Mouse (Mus musculus): ENCODE results near the gene Srd5a1.

The Srd5a1 gene

GRCm38 (mm10) chr13:69611398-69612174, at the start of gene Srd5a1:
Gene Srd5a1 (minus strand): TSS chr13:69611442.
- DNase-seq (ENCODE audit: low spot score), result peak; percentile 99

GRCm38 (mm10) chr13:69654508-69654907, 43.3 kb upstream of the Srd5a1 start:
- DNase-seq (ENCODE audit: low spot score), result no peak

- peak; percentile 22 for DNase-seq (ENCODE audit: low spot score)
Measured at GRCm38 (mm10) chr13:69646481-69646880, 35.2 kb upstream of the Srd5a1 start.

GRCm38 (mm10) chr13:69645694-69646423, 34.6 kb upstream of the Srd5a1 start:
- DNase-seq (ENCODE audit: low spot score), result peak; percentile 27

- DNase-seq (ENCODE audit: low spot score), result peak; percentile 15
Measured at GRCm38 (mm10) chr13:69644427-69645166, 33.4 kb upstream of the Srd5a1 start.

- DNase-seq (ENCODE audit: low spot score), result no peak
Measured at GRCm38 (mm10) chr13:69643937-69644336, 32.7 kb upstream of the Srd5a1 start.

GRCm38 (mm10) chr13:69642656-69643216, 31.5 kb upstream of the Srd5a1 start:
- DNase-seq (ENCODE audit: low spot score), result peak; percentile 33

- DNase-seq (ENCODE audit: low spot score), result peak; percentile 9
Measured at GRCm38 (mm10) chr13:69641017-69641416, 29.8 kb upstream of the Srd5a1 start.

- DNase-seq (ENCODE audit: low spot score), result peak; percentile 30
Measured at GRCm38 (mm10) chr13:69640541-69640940, 29.3 kb upstream of the Srd5a1 start.

GRCm38 (mm10) chr13:69640126-69640525, 28.9 kb upstream of the Srd5a1 start:
- peak; percentile 22 for DNase-seq (ENCODE audit: low spot score)

GRCm38 (mm10) chr13:69639251-69639650, 28.0 kb upstream of the Srd5a1 start:
- peak; percentile 30 for DNase-seq (ENCODE audit: low spot score)

GRCm38 (mm10) chr13:69638108-69638626, 26.9 kb upstream of the Srd5a1 start:
- DNase-seq (ENCODE audit: low spot score), result peak; percentile 19

GRCm38 (mm10) chr13:69637657-69638056, 26.4 kb upstream of the Srd5a1 start:
- peak; percentile 25 for DNase-seq (ENCODE audit: low spot score)

- peak; percentile 31 for DNase-seq (ENCODE audit: low spot score)
Measured at GRCm38 (mm10) chr13:69636816-69637215, 25.6 kb upstream of the Srd5a1 start.

GRCm38 (mm10) chr13:69636375-69636774, 25.1 kb upstream of the Srd5a1 start:
- no peak for DNase-seq (ENCODE audit: low spot score)

- DNase-seq (ENCODE audit: low spot score), result peak; percentile 25
Measured at GRCm38 (mm10) chr13:69635836-69636235, 24.6 kb upstream of the Srd5a1 start.

GRCm38 (mm10) chr13:69633988-69634387, 22.7 kb upstream of the Srd5a1 start:
- peak; percentile 3 for DNase-seq (ENCODE audit: low spot score)

- DNase-seq (ENCODE audit: low spot score), result peak; percentile 32
Measured at GRCm38 (mm10) chr13:69633551-69633950, 22.3 kb upstream of the Srd5a1 start.

- peak; percentile 33 for DNase-seq (ENCODE audit: low spot score)
Measured at GRCm38 (mm10) chr13:69631659-69632058, 20.4 kb upstream of the Srd5a1 start.

- DNase-seq (ENCODE audit: low spot score), result no peak
Measured at GRCm38 (mm10) chr13:69631111-69631510, 19.9 kb upstream of the Srd5a1 start.

GRCm38 (mm10) chr13:69630576-69630975, 19.3 kb upstream of the Srd5a1 start:
- peak; percentile 29 for DNase-seq (ENCODE audit: low spot score)

GRCm38 (mm10) chr13:69627941-69628340, 16.7 kb upstream of the Srd5a1 start:
- peak; percentile 27 for DNase-seq (ENCODE audit: low spot score)
